Mouse (Mus musculus) G1E (cell line): ENCODE results near the gene Adgre5.

Source experiments
- CTCF ChIP-seq: IDR thresholded peaks from 2 replicates; pipeline ENCODE4 v1.5.1; 2012; ENCODE audit warnings: low read depth, low read length, inconsistent platforms, mixed read lengths
- TAL1 ChIP-seq: conservative IDR thresholded peaks from 2 replicates; pipeline ENCODE4 v1.6.1; 2012; ENCODE audit warnings: low read depth, low read length, inconsistent platforms, mixed read lengths

GRCm38 (mm10) chr8:83716563-83716962, 24.6 kb downstream of the Adgre5 start:
- TF ChIP-seq CTCF (no peak), TAL1 (no peak)
